Mouse (Mus musculus): ENCODE measurements around the gene Npcd. TPM values are rescaled to one million over a fixed set of nuclear protein-coding genes. Genes with fewer than 3 reads are reported as not detected.

The Npcd gene
- polyA plus RNA-seq, 1 experiment from 2014 or later: 0.60 TPM

GRCm38 (mm10) chr15:79810997-79811396, 23.0 kb downstream of the Npcd start:
- no peaks in the 10 kb centered on the region for H3K36me3 ChIP-seq
- no peaks in the 10 kb centered on the region for H3K9me3 ChIP-seq
- H3K27ac ChIP-seq: no peak overlapping the region
- H3K4me1 ChIP-seq: no peaks in the 10 kb centered on the region
- no peak for ATAC-seq (ENCODE audit: insufficient number of reproducible peaks, insufficient read depth, low FRiP score, low TSS enrichment)
- no peak overlapping the region for H3K9ac ChIP-seq
- no peak overlapping the region for H3K4me3 ChIP-seq
- WGBS: 70% methylated on average over 4 of the region's 4 CpGs
- peaks cover 23% of the 10 kb centered on the region for H3K27me3 ChIP-seq
- no peak overlapping the region for H3K4me2 ChIP-seq (replicated peaks)

- ATAC-seq (ENCODE audit: insufficient number of reproducible peaks, insufficient read depth, low FRiP score, low TSS enrichment): no peak
- peaks cover 2% of the 10 kb centered on the region; the same call in 1 of the 2 replicates for H3K4me1 ChIP-seq
- no peak overlapping the region for H3K27ac ChIP-seq
- WGBS: 70% methylated on average over 3 of the region's 3 CpGs
- H3K27me3 ChIP-seq: peaks cover 33% of the 10 kb centered on the region
- no peak overlapping the region for H3K4me2 ChIP-seq (replicated peaks)
- no peaks in the 10 kb centered on the region for H3K36me3 ChIP-seq
- H3K9me3 ChIP-seq: no peaks in the 10 kb centered on the region
- H3K9ac ChIP-seq: no peak overlapping the region
- no peak overlapping the region for H3K4me3 ChIP-seq
Measured at GRCm38 (mm10) chr15:79810061-79810460, 24.0 kb downstream of the Npcd start.

GRCm38 (mm10) chr15:79808658-79809057, 25.4 kb downstream of the Npcd start:
- Histone ChIP-seq H3K36me3 (no peaks in the 10 kb centered on the region), H3K27me3 (peaks cover 47% of the 10 kb centered on the region), H3K4me3 (no peak overlapping the region), H3K27ac (no peak overlapping the region), H3K9me3 (no peaks in the 10 kb centered on the region), H3K9ac (no peak overlapping the region), H3K4me1 (peaks cover 14% of the 10 kb centered on the region), H3K4me2 (replicated peaks) (no peak overlapping the region)
- WGBS: 49% methylated on average over 5 of the region's 5 CpGs
- ATAC-seq (ENCODE audit: insufficient number of reproducible peaks, insufficient read depth, low FRiP score, low TSS enrichment): no peak

- Histone ChIP-seq H3K27me3 (peaks cover 52% of the 10 kb centered on the region), H3K9ac (no peak overlapping the region), H3K9me3 (no peaks in the 10 kb centered on the region), H3K27ac (no peak overlapping the region), H3K4me2 (replicated peaks) (no peak overlapping the region), H3K36me3 (no peaks in the 10 kb centered on the region), H3K4me3 (no peak overlapping the region), H3K4me1 (peaks cover 14% of the 10 kb centered on the region)
- WGBS: 34% methylated on average over 5 of the region's 5 CpGs
- ATAC-seq (ENCODE audit: insufficient number of reproducible peaks, insufficient read depth, low FRiP score, low TSS enrichment): no peak
Measured at GRCm38 (mm10) chr15:79808114-79808513, 25.9 kb downstream of the Npcd start.

- Histone ChIP-seq H3K9me3 (no peaks in the 10 kb centered on the region), H3K27me3 (peaks cover 63% of the 10 kb centered on the region), H3K9ac (no peak overlapping the region), H3K36me3 (no peaks in the 10 kb centered on the region), H3K4me2 (replicated peaks) (no peak overlapping the region), H3K4me1 (peaks cover 14% of the 10 kb centered on the region), H3K4me3 (no peak overlapping the region), H3K27ac (no peak overlapping the region)
- no peak for ATAC-seq (ENCODE audit: insufficient number of reproducible peaks, insufficient read depth, low FRiP score, low TSS enrichment)
- WGBS: 62% methylated on average over 1 of the region's 1 CpGs
Measured at GRCm38 (mm10) chr15:79807050-79807449, 27.0 kb downstream of the Npcd start.

- WGBS: 16% methylated on average over 8 of the region's 8 CpGs
- H3K9ac ChIP-seq: no peak overlapping the region
- peaks cover 14% of the 10 kb centered on the region for H3K4me1 ChIP-seq
- H3K27ac ChIP-seq: no peak overlapping the region
- no peaks in the 10 kb centered on the region for H3K9me3 ChIP-seq
- H3K4me2 ChIP-seq (replicated peaks): peak overlapping the region; percentile 91
- H3K36me3 ChIP-seq: no peaks in the 10 kb centered on the region
- H3K4me3 ChIP-seq: peak overlapping the region; percentile 63
- peaks cover 79% of the 10 kb centered on the region for H3K27me3 ChIP-seq
- no peak for ATAC-seq (ENCODE audit: insufficient number of reproducible peaks, insufficient read depth, low FRiP score, low TSS enrichment)
Measured at GRCm38 (mm10) chr15:79805246-79805645, 28.8 kb downstream of the Npcd start.

GRCm38 (mm10) chr15:79804352-79805071, 29.5 kb downstream of the Npcd start, which contains the start of gene Nptxr:
Gene Nptxr, minus strand, starts transcription at chr15:79804766.
- 0 out of 2 replicates have a peak within 1 kb of the TSS, but pooled peaks have one; percentile 41 for H3K27ac ChIP-seq
- no peaks in the 10 kb centered on the region for H3K36me3 ChIP-seq
- peaks cover 14% of the 10 kb centered on the region for H3K4me1 ChIP-seq
- peak within 1 kb of the TSS; percentile 63 for H3K4me3 ChIP-seq
- WGBS: under 1% methylated on average over 67 of the region's 91 CpGs
- H3K9ac ChIP-seq: peak within 1 kb of the TSS; percentile 65
- H3K27me3 ChIP-seq: peaks cover 85% of the 10 kb centered on the region
- H3K4me2 ChIP-seq (replicated peaks): peak within 1 kb of the TSS; percentile 91
- no peaks in the 10 kb centered on the region for H3K9me3 ChIP-seq
- ATAC-seq (ENCODE audit: insufficient number of reproducible peaks, insufficient read depth, low FRiP score, low TSS enrichment): peak; percentile 48

- H3K9me3 ChIP-seq: no peaks in the 10 kb centered on the region
- H3K27ac ChIP-seq: 0 out of 2 replicates have a peak overlapping the region, but pooled peaks have one; percentile 41
- no peaks in the 10 kb centered on the region for H3K36me3 ChIP-seq
- H3K9ac ChIP-seq: peak overlapping the region; percentile 65
- H3K4me1 ChIP-seq: peaks cover 14% of the 10 kb centered on the region
- ATAC-seq (ENCODE audit: insufficient number of reproducible peaks, insufficient read depth, low FRiP score, low TSS enrichment): peak; percentile 48; the same call in 1 of the 2 replicates
- peak overlapping the region; percentile 63 for H3K4me3 ChIP-seq
- H3K27me3 ChIP-seq: peaks cover 85% of the 10 kb centered on the region
- 4% methylated on average over 81 of the region's 81 CpGs for WGBS
- peak overlapping the region; percentile 91 for H3K4me2 ChIP-seq (replicated peaks)
Measured at GRCm38 (mm10) chr15:79803533-79804351, 30.3 kb downstream of the Npcd start.

GRCm38 (mm10) chr15:79802304-79802703, 31.7 kb downstream of the Npcd start:
- H3K9ac ChIP-seq: no peak overlapping the region
- peaks cover 74% of the 10 kb centered on the region for H3K27me3 ChIP-seq
- H3K4me3 ChIP-seq: no peak overlapping the region
- 63% methylated on average over 4 of the region's 4 CpGs for WGBS
- H3K4me2 ChIP-seq (replicated peaks): no peak overlapping the region
- no peak overlapping the region for H3K27ac ChIP-seq
- H3K4me1 ChIP-seq: peaks cover 14% of the 10 kb centered on the region
- no peaks in the 10 kb centered on the region for H3K9me3 ChIP-seq
- ATAC-seq (ENCODE audit: insufficient number of reproducible peaks, insufficient read depth, low FRiP score, low TSS enrichment): no peak
- no peaks in the 10 kb centered on the region for H3K36me3 ChIP-seq

- Histone ChIP-seq H3K27me3 (peaks cover 68% of the 10 kb centered on the region), H3K27ac (no peak overlapping the region), H3K4me3 (no peak overlapping the region), H3K9me3 (no peaks in the 10 kb centered on the region), H3K36me3 (no peaks in the 10 kb centered on the region), H3K4me2 (replicated peaks) (no peak overlapping the region), H3K9ac (no peak overlapping the region), H3K4me1 (peaks cover 14% of the 10 kb centered on the region)
- no peak for ATAC-seq (ENCODE audit: insufficient number of reproducible peaks, insufficient read depth, low FRiP score, low TSS enrichment)
- WGBS: 68% methylated on average over 2 of the region's 2 CpGs
Measured at GRCm38 (mm10) chr15:79801646-79802045, 32.4 kb downstream of the Npcd start.

- Histone ChIP-seq H3K9ac (no peak overlapping the region), H3K36me3 (no peaks in the 10 kb centered on the region), H3K9me3 (no peaks in the 10 kb centered on the region), H3K27me3 (peaks cover 58% of the 10 kb centered on the region), H3K27ac (no peak overlapping the region), H3K4me1 (peaks cover 14% of the 10 kb centered on the region), H3K4me2 (replicated peaks) (no peak overlapping the region), H3K4me3 (no peak overlapping the region)
- no peak for ATAC-seq (ENCODE audit: insufficient number of reproducible peaks, insufficient read depth, low FRiP score, low TSS enrichment)
- 55% methylated on average over 11 of the region's 11 CpGs for WGBS
Measured at GRCm38 (mm10) chr15:79800701-79801100, 33.3 kb downstream of the Npcd start.

- H3K4me1 ChIP-seq: no peaks in the 10 kb centered on the region
- no peaks in the 10 kb centered on the region for H3K9me3 ChIP-seq
- H3K36me3 ChIP-seq: no peaks in the 10 kb centered on the region
- 79% methylated on average over 10 of the region's 10 CpGs for WGBS
- no peak overlapping the region for H3K4me3 ChIP-seq
- no peak overlapping the region for H3K4me2 ChIP-seq (replicated peaks)
- no peak overlapping the region for H3K9ac ChIP-seq
- H3K27me3 ChIP-seq: peaks cover 43% of the 10 kb centered on the region
- ATAC-seq (ENCODE audit: insufficient number of reproducible peaks, insufficient read depth, low FRiP score, low TSS enrichment): no peak
- no peak overlapping the region for H3K27ac ChIP-seq
Measured at GRCm38 (mm10) chr15:79798591-79798990, 35.4 kb downstream of the Npcd start.
